Mouse (Mus musculus) myocyte (in vitro differentiated cells): Measurements from ENCODE around the gene Tgfb3.

Source experiments
- CEBPB ChIP-seq: IDR thresholded peaks from 2 replicates; pipeline ENCODE4 v1.6.1; 2011; ENCODE audit warnings: mild to moderate bottlenecking, moderate library complexity; ENCODE audit not compliant: poor library complexity, insufficient read depth, severe bottlenecking
- E2F4 ChIP-seq: IDR thresholded peaks from one replicate; pipeline ENCODE4 v1.6.1; 2011; ENCODE audit warnings: mild to moderate bottlenecking, control low read depth, moderate library complexity; ENCODE audit not compliant: insufficient read depth
- MAX ChIP-seq: IDR thresholded peaks from one replicate; pipeline ENCODE4 v1.6.1; 2011; ENCODE audit warnings: low read depth, mild to moderate bottlenecking, control low read depth
- MYOG ChIP-seq, 3 experiments: IDR thresholded peaks; one replicate each; pipeline ENCODE4 v1.6.1; 2011; ENCODE audit warnings: control low read depth in 2 of 3, low read depth in 2 of 3, mild to moderate bottlenecking in 2 of 3; ENCODE audit not compliant: insufficient read length in 2 of 3, control insufficient read depth in 1 of 3, insufficient read depth in 1 of 3
- POLR2A ChIP-seq: IDR thresholded peaks from one replicate; pipeline ENCODE4 v1.6.1; 2011; ENCODE audit warnings: low read depth, mild to moderate bottlenecking, control low read depth, moderate library complexity; ENCODE audit not compliant: insufficient read length
- POLR2AphosphoS2 ChIP-seq: IDR thresholded peaks from one replicate; pipeline ENCODE4 v1.6.1; 2011; ENCODE audit warnings: low read depth, control low read depth; ENCODE audit not compliant: insufficient read length
- REST ChIP-seq: IDR thresholded peaks from one replicate; pipeline ENCODE4 v1.6.1; 2011; ENCODE audit warnings: mild to moderate bottlenecking, control low read depth, moderate library complexity; ENCODE audit not compliant: insufficient read depth, insufficient read length
- SRF ChIP-seq: IDR thresholded peaks from one replicate; pipeline ENCODE4 v1.6.1; 2011; ENCODE audit warnings: low read depth; ENCODE audit not compliant: control insufficient read depth, insufficient read length
- TCF12 ChIP-seq: IDR thresholded peaks from one replicate; pipeline ENCODE4 v1.6.1; 2011; ENCODE audit warnings: mild to moderate bottlenecking, control low read depth; ENCODE audit not compliant: poor library complexity, insufficient read depth, severe bottlenecking
- TCF3 ChIP-seq: IDR thresholded peaks from one replicate; pipeline ENCODE4 v1.6.1; 2011; ENCODE audit warnings: low read depth, control low read depth; ENCODE audit not compliant: insufficient read length
- USF1 ChIP-seq: IDR thresholded peaks from one replicate; pipeline ENCODE4 v1.6.1; 2011; ENCODE audit warnings: low read depth, mild to moderate bottlenecking, control low read depth, moderate library complexity

DNA sequence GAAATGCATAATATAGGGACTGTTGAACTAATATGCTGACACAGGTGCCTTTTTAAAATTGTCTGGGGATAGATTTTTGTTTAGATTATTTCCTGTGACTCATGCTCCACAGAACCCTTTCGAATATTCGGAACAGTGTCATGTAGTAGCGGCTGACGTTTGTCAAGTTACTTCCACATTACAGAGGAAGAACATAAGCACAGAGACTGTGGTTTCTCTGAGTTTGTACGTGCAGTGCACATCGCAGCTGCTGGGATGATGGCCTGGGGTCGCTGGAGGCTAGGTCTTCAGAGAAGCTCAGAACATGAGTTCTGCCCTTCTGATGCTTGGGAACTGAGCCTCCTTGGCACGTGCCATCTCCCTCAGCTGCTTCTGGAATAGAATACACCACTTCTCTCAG lies 31.5 kb downstream of the Tgfb3 start:
- TF ChIP-seq POLR2A (no peak), POLR2AphosphoS2 (no peak), MYOG (IDR thresholded peaks at IDR 0.05; ENCODE audit: control insufficient read depth in 1 of 3, insufficient read depth in 1 of 3, insufficient read length in 2 of 3, low read depth in 2 of 3) (no peak), MAX (no peak), TCF3 (no peak), E2F4 (no peak), USF1 (no peak), TCF12 (no peak), SRF (no peak), CEBPB (no peak), REST (no peak)
